Mouse (Mus musculus): Measurements from ENCODE around the gene Mvp. TPM values are rescaled to one million over a fixed set of nuclear protein-coding genes. Genes with fewer than 3 reads are reported as not detected.

Mvp gene
- polyA plus RNA-seq, 1 experiment = 56.9 TPM

GRCm38 (mm10) chr7:127016081-127016480 lies 1.7 kb upstream of the Mvp start:
- H3K27me3 ChIP-seq (replicated peaks; ENCODE audit: control insufficient read depth, insufficient read depth, low read length) = no peaks in the 10 kb centered on the region
- H3K27ac ChIP-seq (ENCODE audit: insufficient read depth, low read depth, low read length) = peak overlapping the region; percentile 96
- H3K36me3 ChIP-seq (ENCODE audit: control insufficient read depth, insufficient read depth, low read length) = no peaks in the 10 kb centered on the region
- peak; percentile 87 for DNase-seq
- peaks cover 11% of the 10 kb centered on the region; the same call in 1 of the 2 replicates for H3K4me1 ChIP-seq (ENCODE audit: control insufficient read depth, insufficient read depth, low read length)
- peak overlapping the region; percentile 89 for H3K4me3 ChIP-seq (ENCODE audit: insufficient read depth, low read depth, low read length)
- TF ChIP-seq POLR2A (IDR thresholded peaks at IDR 0.05; ENCODE audit: low read depth, low read length) = no peak
- no peak for TF ChIP-seq CTCF (conservative IDR thresholded peaks at IDR 0.05; ENCODE audit: insufficient read depth, insufficient read length, low read depth, low read length)
- under 1% methylated on average over 10 of the region's 10 CpGs for WGBS

GRCm38 (mm10) chr7:127014993-127015392 lies 572 bp upstream of the Mvp start:
- H3K4me3 ChIP-seq (ENCODE audit: insufficient read depth, low read depth, low read length) = no peak overlapping the region
- no peak for DNase-seq
- H3K27me3 ChIP-seq (replicated peaks; ENCODE audit: control insufficient read depth, insufficient read depth, low read length) = no peaks in the 10 kb centered on the region
- WGBS = 91% methylated on average over 12 of the region's 12 CpGs
- H3K36me3 ChIP-seq (ENCODE audit: control insufficient read depth, insufficient read depth, low read length) = no peaks in the 10 kb centered on the region
- peaks cover 11% of the 10 kb centered on the region; the same call in 1 of the 2 replicates for H3K4me1 ChIP-seq (ENCODE audit: control insufficient read depth, insufficient read depth, low read length)
- no peak overlapping the region for H3K27ac ChIP-seq (ENCODE audit: insufficient read depth, low read depth, low read length)
- TF ChIP-seq POLR2A (IDR thresholded peaks at IDR 0.05; ENCODE audit: low read depth, low read length) (no peak), CTCF (conservative IDR thresholded peaks at IDR 0.05; ENCODE audit: insufficient read depth, insufficient read length, low read depth, low read length) (no peak)

GRCm38 (mm10) chr7:127013385-127013784 lies 1.0 kb downstream of the Mvp start:
- no peak overlapping the region for H3K4me3 ChIP-seq (ENCODE audit: insufficient read depth, low read depth, low read length)
- H3K27me3 ChIP-seq (replicated peaks; ENCODE audit: control insufficient read depth, insufficient read depth, low read length) = no peaks in the 10 kb centered on the region
- H3K4me1 ChIP-seq (ENCODE audit: control insufficient read depth, insufficient read depth, low read length) = peaks cover 11% of the 10 kb centered on the region; the same call in 1 of the 2 replicates
- no peak for DNase-seq
- WGBS = 85% methylated on average over 6 of the region's 6 CpGs
- no peak overlapping the region for H3K27ac ChIP-seq (ENCODE audit: insufficient read depth, low read depth, low read length)
- TF ChIP-seq CTCF (conservative IDR thresholded peaks at IDR 0.05; ENCODE audit: insufficient read depth, insufficient read length, low read depth, low read length) (no peak), POLR2A (IDR thresholded peaks at IDR 0.05; ENCODE audit: low read depth, low read length) (no peak)
- H3K36me3 ChIP-seq (ENCODE audit: control insufficient read depth, insufficient read depth, low read length) = no peaks in the 10 kb centered on the region

GRCm38 (mm10) chr7:127012845-127013244 lies 1.6 kb downstream of the Mvp start:
- Histone ChIP-seq H3K36me3 (ENCODE audit: control insufficient read depth, insufficient read depth, low read length) (no peaks in the 10 kb centered on the region), H3K27ac (ENCODE audit: insufficient read depth, low read depth, low read length) (no peak overlapping the region), H3K4me1 (ENCODE audit: control insufficient read depth, insufficient read depth, low read length) (peaks cover 9% of the 10 kb centered on the region; the same call in 1 of the 2 replicates), H3K4me3 (ENCODE audit: insufficient read depth, low read depth, low read length) (no peak overlapping the region), H3K27me3 (replicated peaks; ENCODE audit: control insufficient read depth, insufficient read depth, low read length) (no peaks in the 10 kb centered on the region)
- TF ChIP-seq CTCF (conservative IDR thresholded peaks at IDR 0.05; ENCODE audit: insufficient read depth, insufficient read length, low read depth, low read length) = no peak
- no peak for TF ChIP-seq POLR2A (IDR thresholded peaks at IDR 0.05; ENCODE audit: low read depth, low read length)
- WGBS = 93% methylated on average over 10 of the region's 10 CpGs
- DNase-seq = no peak

GRCm38 (mm10) chr7:127012374-127012773 lies 2.0 kb downstream of the Mvp start:
- TF ChIP-seq CTCF (conservative IDR thresholded peaks at IDR 0.05; ENCODE audit: insufficient read depth, insufficient read length, low read depth, low read length) = no peak
- TF ChIP-seq POLR2A (IDR thresholded peaks at IDR 0.05; ENCODE audit: low read depth, low read length) = no peak
- no peaks in the 10 kb centered on the region for H3K27me3 ChIP-seq (replicated peaks; ENCODE audit: control insufficient read depth, insufficient read depth, low read length)
- 66% methylated on average over 6 of the region's 6 CpGs for WGBS
- H3K4me3 ChIP-seq (ENCODE audit: insufficient read depth, low read depth, low read length) = no peak overlapping the region
- H3K27ac ChIP-seq (ENCODE audit: insufficient read depth, low read depth, low read length) = no peak overlapping the region
- peaks cover 5% of the 10 kb centered on the region; the same call in 1 of the 2 replicates for H3K4me1 ChIP-seq (ENCODE audit: control insufficient read depth, insufficient read depth, low read length)
- H3K36me3 ChIP-seq (ENCODE audit: control insufficient read depth, insufficient read depth, low read length) = no peaks in the 10 kb centered on the region
- DNase-seq = no peak

- no peak overlapping the region for H3K27ac ChIP-seq (ENCODE audit: insufficient read depth, low read depth, low read length)
Measured at GRCm38 (mm10) chr7:127011717-127012116, 2.7 kb downstream of the Mvp start.

GRCm38 (mm10) chr7:127011051-127011450 lies 3.4 kb downstream of the Mvp start:
- Histone ChIP-seq H3K4me3 (ENCODE audit: insufficient read depth, low read depth, low read length) (no peak overlapping the region), H3K27me3 (replicated peaks; ENCODE audit: control insufficient read depth, insufficient read depth, low read length) (no peaks in the 10 kb centered on the region), H3K36me3 (ENCODE audit: control insufficient read depth, insufficient read depth, low read length) (no peaks in the 10 kb centered on the region), H3K4me1 (ENCODE audit: control insufficient read depth, insufficient read depth, low read length) (peaks cover 5% of the 10 kb centered on the region; the same call in 1 of the 2 replicates), H3K27ac (ENCODE audit: insufficient read depth, low read depth, low read length) (no peak overlapping the region)
- 90% methylated on average over 2 of the region's 2 CpGs for WGBS
- TF ChIP-seq POLR2A (IDR thresholded peaks at IDR 0.05; ENCODE audit: low read depth, low read length) = no peak
- TF ChIP-seq CTCF (conservative IDR thresholded peaks at IDR 0.05; ENCODE audit: insufficient read depth, insufficient read length, low read depth, low read length) = no peak
- DNase-seq = no peak

More at GRCm38 (mm10) chr7:127011717-127012116, 2.7 kb downstream of the Mvp start:
- WGBS = 78% methylated on average over 2 of the region's 2 CpGs
- no peaks in the 10 kb centered on the region for H3K27me3 ChIP-seq (replicated peaks; ENCODE audit: control insufficient read depth, insufficient read depth, low read length)
- no peak overlapping the region for H3K4me3 ChIP-seq (ENCODE audit: insufficient read depth, low read depth, low read length)
- no peaks in the 10 kb centered on the region for H3K36me3 ChIP-seq (ENCODE audit: control insufficient read depth, insufficient read depth, low read length)
- H3K4me1 ChIP-seq (ENCODE audit: control insufficient read depth, insufficient read depth, low read length) = peaks cover 5% of the 10 kb centered on the region; the same call in 1 of the 2 replicates
- DNase-seq = no peak
- TF ChIP-seq CTCF (conservative IDR thresholded peaks at IDR 0.05; ENCODE audit: insufficient read depth, insufficient read length, low read depth, low read length) (no peak), POLR2A (IDR thresholded peaks at IDR 0.05; ENCODE audit: low read depth, low read length) (no peak)
